Mouse (Mus musculus): ENCODE data around the gene Mcu.

Gene Mcu

GRCm38 (mm10) chr10:59494917-59495316, 121.6 kb downstream of the Mcu start:
- DNase-seq (ENCODE audit: inconsistent ontology term), result no peak

GRCm38 (mm10) chr10:59494044-59494443, 122.4 kb downstream of the Mcu start:
- DNase-seq (ENCODE audit: inconsistent ontology term), result no peak

- no peak for DNase-seq (ENCODE audit: inconsistent ontology term)
Observed at GRCm38 (mm10) chr10:59490920-59491319, 125.6 kb downstream of the Mcu start.

GRCm38 (mm10) chr10:59489411-59489810, 127.1 kb downstream of the Mcu start:
- no peak for DNase-seq (ENCODE audit: inconsistent ontology term)

- no peak for DNase-seq (ENCODE audit: inconsistent ontology term)
Observed at GRCm38 (mm10) chr10:59487351-59487750, 129.1 kb downstream of the Mcu start.

- DNase-seq (ENCODE audit: inconsistent ontology term), result no peak
Observed at GRCm38 (mm10) chr10:59484318-59484717, 132.2 kb downstream of the Mcu start.

- DNase-seq (ENCODE audit: inconsistent ontology term), result no peak
Observed at GRCm38 (mm10) chr10:59481381-59481780, 135.1 kb downstream of the Mcu start.

GRCm38 (mm10) chr10:59470451-59470850, 146.0 kb downstream of the Mcu start:
- peak; percentile 28 for DNase-seq (ENCODE audit: inconsistent ontology term)

GRCm38 (mm10) chr10:59467297-59467696, 149.2 kb downstream of the Mcu start:
- DNase-seq (ENCODE audit: inconsistent ontology term), result no peak

GRCm38 (mm10) chr10:59466626-59467025, 149.9 kb downstream of the Mcu start:
- DNase-seq (ENCODE audit: inconsistent ontology term), result no peak

- DNase-seq (ENCODE audit: inconsistent ontology term), result no peak
Observed at GRCm38 (mm10) chr10:59465546-59465945, 150.9 kb downstream of the Mcu start.

- no peak for DNase-seq (ENCODE audit: inconsistent ontology term)
Observed at GRCm38 (mm10) chr10:59462307-59462706, 154.2 kb downstream of the Mcu start.

GRCm38 (mm10) chr10:59459767-59460166, 156.7 kb downstream of the Mcu start:
- no peak for DNase-seq (ENCODE audit: inconsistent ontology term)

- DNase-seq (ENCODE audit: inconsistent ontology term), result no peak
Observed at GRCm38 (mm10) chr10:59454631-59455030, 161.9 kb downstream of the Mcu start.

- peak; percentile 35 for DNase-seq (ENCODE audit: inconsistent ontology term)
Observed at GRCm38 (mm10) chr10:59451839-59452238, 164.7 kb downstream of the Mcu start.

- DNase-seq (ENCODE audit: inconsistent ontology term), result no peak
Observed at GRCm38 (mm10) chr10:59447546-59447945, 168.9 kb downstream of the Mcu start.

- DNase-seq (ENCODE audit: inconsistent ontology term), result no peak
Observed at GRCm38 (mm10) chr10:59446911-59447437, 169.5 kb downstream of the Mcu start.

GRCm38 (mm10) chr10:59444635-59445034, 171.9 kb downstream of the Mcu start:
- DNase-seq (ENCODE audit: inconsistent ontology term), result no peak

- no peak for DNase-seq (ENCODE audit: inconsistent ontology term)
Observed at GRCm38 (mm10) chr10:59444106-59444505, 172.4 kb downstream of the Mcu start.

GRCm38 (mm10) chr10:59443212-59443611, 173.3 kb downstream of the Mcu start:
- DNase-seq (ENCODE audit: inconsistent ontology term), result no peak

- no peak for DNase-seq (ENCODE audit: inconsistent ontology term)
Observed at GRCm38 (mm10) chr10:59441735-59442134, 174.8 kb downstream of the Mcu start, which contains the start of gene Oit3. Gene Oit3 (minus strand): TSS chr10:59441778.

- no peak for DNase-seq (ENCODE audit: inconsistent ontology term)
Observed at GRCm38 (mm10) chr10:59440177-59440576, 176.3 kb downstream of the Mcu start.

- DNase-seq (ENCODE audit: inconsistent ontology term), result peak; percentile 81
Observed at GRCm38 (mm10) chr10:59439508-59439931, 177.0 kb downstream of the Mcu start.

GRCm38 (mm10) chr10:59438651-59439050, 177.8 kb downstream of the Mcu start:
- no peak for DNase-seq (ENCODE audit: inconsistent ontology term)
